Mouse (Mus musculus) MEL (cell line): Measurements from ENCODE around the gene Sde2.

ENCODE experiments used
- CHD2 ChIP-seq: IDR thresholded peaks from 2 replicates; pipeline ENCODE4 v1.6.1; 2011; ENCODE audit warnings: low read length, improper control_type of control experiment
- CTCF ChIP-seq, 3 experiments: IDR thresholded peaks in 2 of 3; conservative IDR thresholded peaks in 1 of 3; 2 replicates each; pipeline ENCODE4 v1.5.1; 2011 to 2012; ENCODE audit warnings: low read length in 3 of 3, low read depth in 2 of 3, mild to moderate bottlenecking in 2 of 3, improper control_type of control experiment in 1 of 3, inconsistent platforms in 1 of 3, mixed read lengths in 1 of 3, moderate library complexity in 1 of 3; ENCODE audit not compliant: control insufficient read depth in 1 of 3, insufficient read depth in 1 of 3, poor library complexity in 1 of 3, severe bottlenecking in 1 of 3
- ETS1 ChIP-seq: IDR thresholded peaks from 2 replicates; pipeline ENCODE4 v1.6.1; 2012; ENCODE audit warnings: low read depth, mild to moderate bottlenecking, inconsistent platforms, low read length, improper control_type of control experiment, moderate library complexity
- GATA1 ChIP-seq: IDR thresholded peaks from 2 replicates; pipeline ENCODE4 v1.6.1; 2011; ENCODE audit warnings: low read depth, low read length, improper control_type of control experiment
- HCFC1 ChIP-seq: IDR thresholded peaks from 2 replicates; pipeline ENCODE4 v1.6.1; 2012; ENCODE audit warnings: low read depth, mild to moderate bottlenecking, inconsistent platforms, low read length, improper control_type of control experiment, moderate library complexity
- MAFK ChIP-seq: IDR thresholded peaks from 2 replicates; pipeline ENCODE4 v1.6.1; 2011; ENCODE audit warnings: low read depth, mild to moderate bottlenecking, low read length, improper control_type of control experiment, borderline replicate concordance
- MYC ChIP-seq: IDR thresholded peaks from 2 replicates; pipeline ENCODE4 v1.6.1; 2011; ENCODE audit warnings: low read depth, mild to moderate bottlenecking, low read length, improper control_type of control experiment, moderate library complexity
- NRF1 ChIP-seq: IDR thresholded peaks from 2 replicates; pipeline ENCODE4 v1.6.1; 2014; ENCODE audit warnings: low read depth, mild to moderate bottlenecking, inconsistent platforms, low read length, improper control_type of control experiment, moderate library complexity; ENCODE audit not compliant: poor library complexity, insufficient read depth, severe bottlenecking
- POLR2A ChIP-seq, 2 experiments: IDR thresholded peaks; 2 replicates each; pipeline ENCODE4 v1.6.1; 2011 to 2012; ENCODE audit warnings: low read length in 2 of 2, mild to moderate bottlenecking in 2 of 2, control low read depth in 1 of 2, improper control_type of control experiment in 1 of 2, low read depth in 1 of 2, moderate library complexity in 1 of 2; ENCODE audit not compliant: control insufficient read depth in 1 of 2, insufficient read depth in 1 of 2, poor library complexity in 1 of 2
- SIN3A ChIP-seq: IDR thresholded peaks from 2 replicates; pipeline ENCODE4 v1.6.1; 2012; ENCODE audit warnings: low read length, improper control_type of control experiment, inconsistent platforms
- TBP ChIP-seq: IDR thresholded peaks from 2 replicates; pipeline ENCODE4 v1.8.0; 2011; ENCODE audit warnings: low read depth, low read length, improper control_type of control experiment
- TCF12 ChIP-seq: IDR thresholded peaks from 2 replicates; pipeline ENCODE4 v1.6.1; 2014; ENCODE audit warnings: low read depth, mild to moderate bottlenecking, inconsistent platforms, low read length, improper control_type of control experiment, moderate library complexity
- ZKSCAN1 ChIP-seq: IDR thresholded peaks from 2 replicates; pipeline ENCODE4 v1.6.1; 2012; ENCODE audit warnings: low read depth, mild to moderate bottlenecking, inconsistent platforms, low read length, improper control_type of control experiment, moderate library complexity
- ZMIZ1 ChIP-seq: IDR thresholded peaks from 2 replicates; pipeline ENCODE4 v1.6.1; 2012; ENCODE audit warnings: low read depth, mild to moderate bottlenecking, inconsistent platforms, low read length, improper control_type of control experiment, moderate library complexity

DNA sequence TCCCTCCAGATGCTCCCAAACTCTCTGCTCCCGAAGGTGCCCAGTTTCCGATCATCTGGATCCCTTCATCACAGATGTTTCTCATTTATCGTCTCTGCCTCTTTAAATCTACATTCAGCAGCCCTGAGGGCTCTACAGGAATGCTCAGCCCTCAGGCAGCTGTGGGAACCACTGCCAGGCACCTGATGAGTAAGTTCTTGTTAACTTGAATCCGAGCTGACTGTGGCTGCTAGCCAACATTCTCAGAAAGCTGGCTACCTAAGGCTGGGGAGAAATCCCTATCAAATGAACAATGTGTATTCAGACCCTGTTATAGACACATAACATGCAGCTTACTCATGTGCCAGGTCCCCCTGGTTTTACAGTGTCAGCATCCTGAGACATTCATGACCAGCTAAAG, 62.9 kb downstream of the Sde2 start:
- TF ChIP-seq TBP (no peak), POLR2A (IDR thresholded peaks at IDR 0.05; ENCODE audit: control insufficient read depth in 1 of 2, insufficient read depth in 1 of 2, low read depth in 1 of 2, low read length in 2 of 2, poor library complexity in 1 of 2) (no peak), MYC (no peak), TCF12 (no peak), CHD2 (no peak), MAFK (no peak), ETS1 (no peak), GATA1 (no peak), NRF1 (no peak), SIN3A (no peak), CTCF (IDR thresholded peaks at IDR 0.05 in 2 of 3, conservative IDR thresholded peaks at IDR 0.05 in 1 of 3; ENCODE audit: control insufficient read depth in 1 of 3, insufficient read depth in 1 of 3, low read depth in 2 of 3, low read length in 3 of 3, poor library complexity in 1 of 3, severe bottlenecking in 1 of 3) (no peak), ZKSCAN1 (no peak), HCFC1 (no peak), ZMIZ1 (no peak)
